Mouse (Mus musculus): Measurements from ENCODE around the gene Mark3. TPM values are rescaled to one million over a fixed set of nuclear protein-coding genes. Genes with fewer than 3 reads are reported as not detected.

The Mark3 gene
- total RNA-seq, 4 experiments from 2014 or later, result 45.6 to 57.4 (median 48.2) TPM

DNA sequence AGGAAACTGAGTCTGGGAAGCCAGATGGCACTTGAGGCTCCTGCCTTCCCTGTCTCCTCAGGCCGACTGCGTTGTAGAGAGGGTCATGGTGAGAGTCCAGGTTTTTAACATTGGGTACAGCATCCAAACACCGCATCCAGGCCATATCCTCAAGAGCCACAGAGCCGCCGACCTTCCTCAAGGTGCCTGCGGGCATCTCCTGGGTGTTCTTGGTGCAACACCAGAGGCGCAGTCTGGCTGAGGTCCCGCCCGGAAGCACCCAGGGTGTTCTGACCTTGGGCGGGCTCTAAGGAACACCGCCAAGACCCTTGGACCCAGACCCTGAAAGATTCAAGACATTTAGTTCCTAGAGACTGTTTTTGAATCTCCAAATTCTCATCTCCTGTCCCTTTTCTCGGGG, 98.3 kb downstream of the Mark3 start:
- DNase-seq (ENCODE audit: low spot score in 2 of 2), result no peak

DNA sequence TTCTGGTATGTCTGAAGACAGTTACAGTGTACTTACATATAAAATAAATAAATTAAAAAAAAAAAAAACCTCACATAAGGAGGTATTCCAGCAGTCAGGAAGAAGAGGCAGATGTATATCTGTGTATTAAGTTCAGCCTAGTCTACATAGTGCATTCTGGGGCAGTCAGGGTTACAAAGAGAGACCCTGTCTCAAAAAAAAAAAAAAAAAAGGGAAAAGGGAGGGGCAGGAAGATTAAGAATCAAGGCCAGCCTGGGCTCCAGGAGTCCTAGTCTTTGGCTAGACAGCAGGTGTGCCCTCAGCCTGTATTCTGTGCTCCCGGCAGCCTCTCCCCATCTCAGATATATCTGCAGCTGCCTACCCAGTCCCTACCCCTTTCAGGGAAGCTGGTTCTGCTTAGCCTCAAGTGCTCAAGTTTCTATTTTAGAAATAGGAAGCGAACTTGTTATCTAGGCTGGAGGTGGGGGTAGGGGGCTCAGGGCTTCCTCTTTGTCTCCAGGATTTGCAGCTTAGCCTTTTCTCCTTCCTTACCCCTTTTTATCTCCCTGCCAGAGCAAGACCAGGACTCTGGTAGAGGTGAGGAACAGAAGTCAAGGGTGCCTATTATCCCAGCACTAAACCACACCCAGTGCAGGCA, 100.6 kb downstream of the Mark3 start:
- DNase-seq (ENCODE audit: low spot score in 2 of 2), result no peak

DNA sequence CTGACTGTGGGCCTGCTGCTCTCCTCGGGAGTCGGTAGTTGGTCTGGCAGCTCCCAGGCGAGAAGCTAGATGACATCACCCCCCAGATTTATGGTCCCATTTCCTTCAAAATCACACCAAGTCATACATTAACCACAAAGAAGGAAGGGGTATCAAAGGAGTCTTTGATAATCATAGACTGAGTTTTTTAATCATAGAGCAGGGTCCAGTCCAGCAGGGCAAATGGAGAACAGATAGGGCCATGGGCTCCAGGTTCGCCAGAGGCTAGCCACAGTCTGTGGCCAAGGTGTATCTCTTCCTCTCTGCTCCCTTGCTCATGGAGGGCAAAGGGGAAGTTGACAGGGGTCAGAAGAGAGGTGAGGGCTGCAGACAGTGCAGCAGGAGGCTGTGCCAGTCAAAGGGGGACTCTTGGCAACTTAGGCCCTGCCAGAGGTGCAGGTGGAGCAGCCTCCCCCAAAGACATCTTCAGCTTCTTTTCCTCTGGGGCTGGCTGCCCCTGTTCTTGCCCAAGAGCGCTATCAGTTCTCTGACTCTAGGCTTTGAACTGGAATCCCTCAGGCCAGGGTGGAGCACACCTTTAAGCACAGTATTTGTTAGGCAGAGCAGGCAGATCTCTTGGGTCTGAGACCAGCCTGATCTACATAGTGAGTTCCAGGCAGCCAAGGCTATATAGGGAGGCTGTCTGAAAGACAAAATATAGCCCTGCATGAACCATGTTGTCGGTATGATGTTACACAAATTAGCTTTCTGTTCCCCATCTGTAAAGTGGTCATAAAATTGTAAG, 101.7 kb downstream of the Mark3 start:
- no peak for DNase-seq (ENCODE audit: low spot score in 2 of 2)

DNA sequence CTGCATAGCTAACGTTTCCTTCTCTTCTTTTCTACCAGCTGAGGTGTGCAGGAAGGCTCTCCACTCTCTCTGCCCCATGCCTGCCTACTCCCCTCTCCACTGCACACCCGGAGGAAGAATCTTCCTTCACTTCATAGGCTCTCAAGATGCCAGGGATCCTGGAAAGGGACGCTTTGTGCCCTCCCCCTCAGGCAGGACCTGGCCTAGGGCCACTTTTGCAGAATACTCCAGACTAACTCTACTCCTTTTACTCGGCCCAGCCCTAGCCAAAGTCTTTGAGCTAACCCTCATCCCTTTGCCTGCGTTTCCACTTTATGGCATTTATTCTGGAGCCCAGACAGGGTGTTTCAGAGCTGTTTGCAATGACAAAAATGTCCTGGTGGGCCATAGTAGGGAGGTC, 103.1 kb downstream of the Mark3 start:
- no peak for DNase-seq (ENCODE audit: low spot score in 2 of 2)

- peak; percentile 83 to 87 for DNase-seq (ENCODE audit: low spot score in 2 of 2)
Measured at GRCm38 (mm10) chr12:111677882-111678669, 103.8 kb downstream of the Mark3 start, which contains the start of gene Trmt61a. TSS of gene Trmt61a (plus strand) at chr12:111678105.

DNA sequence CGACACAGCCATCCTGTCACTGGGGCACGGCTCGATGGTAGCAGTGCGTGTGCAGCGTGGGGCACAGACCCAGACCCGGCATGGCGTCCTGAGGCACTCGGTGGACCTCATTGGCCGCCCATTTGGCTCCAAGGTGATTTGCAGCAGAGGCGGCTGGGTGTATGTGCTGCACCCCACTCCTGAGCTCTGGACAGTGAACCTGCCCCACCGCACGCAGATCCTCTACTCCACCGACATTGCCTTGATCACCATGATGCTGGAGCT, 104.3 kb downstream of the Mark3 start:
- no peak for DNase-seq (ENCODE audit: low spot score in 2 of 2)

- DNase-seq (ENCODE audit: low spot score in 2 of 2), result no peak
Measured at GRCm38 (mm10) chr12:111678997-111679396, 104.7 kb downstream of the Mark3 start.

GRCm38 (mm10) chr12:111680661-111681060, 106.3 kb downstream of the Mark3 start:
- no peak for DNase-seq (ENCODE audit: low spot score in 2 of 2)

DNA sequence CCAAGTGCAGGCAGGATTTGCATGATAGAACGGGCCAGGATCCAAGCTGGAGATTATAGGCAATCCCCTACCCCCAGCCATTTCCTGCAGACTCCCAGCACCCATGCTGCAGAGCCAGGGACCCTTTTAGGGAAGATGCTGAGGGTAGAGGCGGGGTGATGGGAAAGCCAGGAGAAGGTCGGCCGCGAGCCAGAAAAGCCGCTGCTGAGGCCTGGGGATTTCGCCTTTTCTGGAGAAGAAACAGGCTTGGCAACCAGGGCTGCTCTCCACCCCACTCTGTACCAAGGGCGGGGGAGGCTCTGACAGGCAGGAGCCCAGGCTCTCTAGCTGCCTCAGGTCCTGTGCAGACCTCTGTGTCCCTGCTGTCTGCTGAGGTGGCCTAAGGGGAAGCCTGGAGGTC, 107.0 kb downstream of the Mark3 start:
- no peak for DNase-seq (ENCODE audit: low spot score in 2 of 2)

- DNase-seq (ENCODE audit: low spot score in 2 of 2), result no peak
Measured at GRCm38 (mm10) chr12:111682003-111682402, 107.7 kb downstream of the Mark3 start.

GRCm38 (mm10) chr12:111682806-111683205, 108.5 kb downstream of the Mark3 start:
- DNase-seq (ENCODE audit: low spot score in 2 of 2), result no peak

DNA sequence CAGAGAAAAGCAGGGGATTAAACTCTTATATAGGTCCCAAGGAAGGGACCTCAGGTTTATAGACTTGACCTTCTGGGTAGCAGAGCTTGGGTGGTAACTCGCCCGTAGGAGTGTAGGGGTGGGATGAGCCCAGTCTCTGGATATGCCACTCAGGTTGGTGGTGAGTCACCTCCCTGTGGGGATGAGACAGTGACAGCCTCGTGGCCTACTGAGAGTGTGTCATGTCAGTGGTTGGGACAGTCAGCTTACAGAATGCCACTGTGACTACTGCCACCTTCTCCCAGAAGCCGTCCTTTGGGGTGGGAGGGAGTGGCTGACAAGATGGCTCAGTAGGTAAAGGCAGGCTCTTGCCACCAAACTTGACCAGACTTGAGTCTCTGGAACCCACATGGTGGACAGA, 112.1 kb downstream of the Mark3 start:
- no peak for DNase-seq (ENCODE audit: low spot score in 2 of 2)

- DNase-seq (ENCODE audit: low spot score in 2 of 2), result peak; percentile 66 to 76
Measured at GRCm38 (mm10) chr12:111687350-111688068, 113.2 kb downstream of the Mark3 start.

DNA sequence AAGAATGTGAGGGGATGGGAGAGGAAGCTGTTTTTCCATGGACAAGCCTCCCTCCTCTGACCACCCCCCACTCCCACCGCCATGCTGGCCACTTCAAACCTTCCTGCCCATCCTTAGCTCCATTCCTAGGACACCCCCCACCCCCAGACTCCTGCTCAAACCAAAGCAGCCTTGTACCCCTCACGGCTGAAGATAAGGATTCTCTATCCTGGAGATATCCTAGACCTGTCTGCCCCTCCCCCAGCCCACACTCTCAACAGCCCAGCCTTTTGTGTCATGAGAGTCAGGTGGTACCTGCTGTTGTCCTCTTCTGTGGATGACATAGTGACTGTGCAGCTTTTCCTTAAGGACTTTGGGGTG, 113.7 kb downstream of the Mark3 start:
- DNase-seq (ENCODE audit: low spot score in 2 of 2), result no peak

DNA sequence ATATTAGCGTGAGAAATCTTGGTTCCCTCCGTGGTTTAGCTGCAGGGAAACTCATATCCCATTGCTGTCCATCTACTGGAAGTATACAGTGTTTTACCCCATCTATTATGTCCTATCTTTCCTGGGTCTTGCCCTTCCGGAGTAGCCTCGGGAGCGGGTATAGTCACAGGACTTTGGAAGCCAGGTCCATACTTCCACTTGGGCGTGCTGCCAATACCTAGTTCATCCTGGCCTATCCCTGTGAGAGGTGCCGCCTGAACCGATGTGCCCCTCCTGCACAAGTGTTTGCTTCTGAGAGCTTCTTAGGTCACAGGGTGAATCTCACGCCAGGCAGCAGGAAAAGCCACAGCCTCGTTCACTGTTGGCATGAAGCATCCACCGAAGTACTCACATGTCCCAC, 115.1 kb downstream of the Mark3 start:
- no peak for DNase-seq (ENCODE audit: low spot score in 2 of 2)

DNA sequence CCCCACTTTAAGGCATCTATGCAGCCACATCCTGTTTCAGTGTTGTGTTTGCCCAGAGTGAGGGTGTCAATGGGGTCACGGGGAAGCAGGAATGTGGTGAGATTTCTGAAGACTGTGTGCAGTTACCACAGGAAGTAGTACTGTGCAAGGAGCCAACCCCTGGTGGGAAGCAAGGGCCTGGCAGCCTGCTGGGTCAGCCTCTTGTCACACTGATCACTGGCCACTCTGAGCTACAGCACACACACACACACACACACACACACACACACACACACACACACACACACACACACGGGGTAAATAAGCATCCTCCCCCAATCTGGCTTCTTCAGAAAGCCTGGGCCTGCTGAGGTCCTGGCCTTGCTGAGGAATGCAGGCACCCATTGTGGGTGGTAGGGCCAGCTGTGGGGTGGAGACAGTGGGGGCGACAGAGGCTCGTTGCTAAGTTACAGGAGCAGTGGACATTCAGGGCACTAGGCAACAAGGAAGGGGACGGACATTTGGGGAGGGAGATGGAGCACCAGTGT, 117.1 kb downstream of the Mark3 start:
- no peak for DNase-seq (ENCODE audit: low spot score in 2 of 2)

- DNase-seq (ENCODE audit: low spot score in 2 of 2), result no peak
Measured at GRCm38 (mm10) chr12:111692899-111693298, 118.6 kb downstream of the Mark3 start.

- DNase-seq (ENCODE audit: low spot score in 2 of 2), result no peak
Measured at GRCm38 (mm10) chr12:111693341-111694270, 119.3 kb downstream of the Mark3 start.

GRCm38 (mm10) chr12:111694271-111694781, 120.0 kb downstream of the Mark3 start:
- no peak for DNase-seq (ENCODE audit: low spot score in 2 of 2)

Measured in gastrocnemius, adult 8-10 months (tissue).